Mouse (Mus musculus) stomach, embryonic 15.5 days (tissue): ENCODE data around the gene Efhd2. TPM values are rescaled to one million over a fixed set of nuclear protein-coding genes. Genes with fewer than 3 reads are reported as not detected.

ENCODE experiments used
- ATAC-seq: fragments of 200-750 bp; cut with Nextera tagmentation; 2 replicates; pipeline ENCODE4 v1.8.0; 2017; ENCODE audit warnings: low read depth, moderate number of reproducible peaks, moderate TSS enrichment; ENCODE audit not compliant: insufficient read depth, low FRiP score
- H3K27ac ChIP-seq: fragments of 300-500 bp; sonication (generic); 2 replicates; pipeline ENCODE4 v1.5.1; 2015; ENCODE audit warnings: mild to moderate bottlenecking, inconsistent platforms
- H3K27me3 ChIP-seq: fragments of 300-500 bp; sonication (generic); replicated peaks from 2 replicates; pipeline ENCODE4 v1.6.1; 2015; ENCODE audit warnings: inconsistent platforms
- H3K36me3 ChIP-seq: fragments of 300-500 bp; sonication (generic); 2 replicates; pipeline ENCODE4 v1.6.1; 2015; ENCODE audit warnings: inconsistent platforms
- H3K4me1 ChIP-seq: fragments of 300-500 bp; sonication (generic); 2 replicates; pipeline ENCODE4 v1.6.1; 2015; ENCODE audit warnings: inconsistent platforms
- H3K4me2 ChIP-seq: fragments of 300-500 bp; sonication (generic); 2 replicates; pipeline ENCODE4 v1.6.1; 2015; ENCODE audit warnings: mild to moderate bottlenecking, inconsistent platforms
- H3K4me3 ChIP-seq: fragments of 300-500 bp; sonication (generic); replicated peaks from 2 replicates; pipeline ENCODE4 v1.5.1; 2015; ENCODE audit warnings: inconsistent platforms
- H3K9ac ChIP-seq: fragments of 300-500 bp; sonication (generic); 2 replicates; pipeline ENCODE4 v1.6.1; 2015; ENCODE audit warnings: inconsistent platforms
- H3K9me3 ChIP-seq: fragments of 300-500 bp; sonication (generic); 2 replicates; pipeline ENCODE4 v1.6.1; 2016; ENCODE audit warnings: inconsistent platforms
- WGBS: fragments of 180-500 bp; shearing (Covaris S2); methylation state at CpG from one replicate; pipeline ENCODE4 v1.1.7; 2015; 5-methylcytosine and 5-hydroxymethylcytosine counted together
- polyA plus RNA-seq: library from polyadenylated mRNA; unstranded; fragments of >200 nt; fragmentation: Nextera tagmentation; extraction: Ambion mirVana; gene quantifications from 2 replicates; pipeline ENCODE4 v1.2.1, GENCODE M21; 2015

Gene Efhd2
- polyA plus RNA-seq, 1 experiment from 2014 or later, result 130 TPM

DNA sequence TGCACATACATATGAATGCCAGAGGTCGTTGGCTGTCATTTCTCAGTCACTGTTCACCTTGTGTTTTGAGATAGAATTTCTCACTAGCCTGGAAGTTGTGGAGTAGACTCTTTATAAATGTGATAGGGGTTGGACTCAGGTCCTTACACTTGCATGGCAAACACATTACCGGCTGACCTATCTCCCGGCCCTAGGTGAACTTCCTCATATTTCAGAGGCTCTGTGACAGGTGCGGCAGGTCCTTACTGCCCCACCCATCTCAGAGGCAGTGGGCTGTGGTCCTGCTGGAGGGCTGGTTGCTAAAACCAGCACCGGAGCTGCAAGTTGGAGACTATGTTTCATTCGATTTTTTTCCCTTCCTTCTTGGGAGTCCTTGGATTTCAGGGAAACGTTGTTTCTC is 3.9 kb upstream of the Efhd2 start:
- Histone ChIP-seq H3K27me3 (no peaks in the 10 kb centered on the region), H3K36me3 (no peaks in the 10 kb centered on the region), H3K27ac (peak overlapping the region; percentile 6; the same call in 1 of the 2 replicates), H3K9me3 (no peaks in the 10 kb centered on the region), H3K4me2 (no peak overlapping the region), H3K4me3 (no peak overlapping the region), H3K4me1 (0 out of 2 replicates have a peak, but pooled peaks cover 21% of the 10 kb centered on the region), H3K9ac (no peak overlapping the region)
- ATAC-seq, result 0 out of 2 replicates have a peak, but pooled peaks have one; percentile 25
- 33% methylated on average over 7 of the region's 7 CpGs for WGBS

DNA sequence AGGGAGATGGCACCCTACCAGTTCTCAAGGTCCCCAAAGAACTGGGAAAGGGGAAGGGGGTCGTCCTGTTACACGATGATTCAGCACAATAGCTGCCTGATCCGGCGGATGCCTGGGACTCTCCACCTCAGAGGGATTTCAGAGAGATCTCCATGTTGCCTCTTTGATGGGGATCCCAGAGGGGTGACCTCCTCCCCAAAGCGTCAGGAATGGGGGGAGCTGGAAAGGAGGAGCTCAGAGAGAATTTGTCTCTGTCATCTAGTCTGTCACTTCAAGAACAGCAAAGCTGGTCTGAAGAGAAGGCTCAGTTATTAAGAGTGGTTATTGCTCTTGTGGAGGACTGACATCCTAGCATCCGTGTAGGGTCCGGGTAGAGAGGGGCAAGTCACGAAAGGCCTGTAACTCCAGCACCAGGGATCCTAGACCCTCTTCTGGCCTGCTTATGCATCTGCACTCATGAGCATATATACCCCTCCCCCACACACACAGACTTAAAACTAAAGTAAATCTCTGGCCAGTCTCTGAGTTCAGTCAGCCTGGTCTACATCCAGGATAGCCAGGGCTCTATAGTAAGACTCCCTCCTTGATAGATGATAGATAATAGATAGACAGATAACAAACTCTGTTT is 875 bp upstream of the Efhd2 start:
- Histone ChIP-seq H3K4me2 (peak overlapping the region; percentile 88), H3K9me3 (no peaks in the 10 kb centered on the region), H3K36me3 (no peaks in the 10 kb centered on the region), H3K27ac (no peak overlapping the region), H3K27me3 (no peaks in the 10 kb centered on the region), H3K9ac (no peak overlapping the region), H3K4me3 (peak overlapping the region; percentile 81), H3K4me1 (peaks cover 34% of the 10 kb centered on the region)
- 20% methylated on average over 8 of the region's 8 CpGs for WGBS
- no peak for ATAC-seq

DNA sequence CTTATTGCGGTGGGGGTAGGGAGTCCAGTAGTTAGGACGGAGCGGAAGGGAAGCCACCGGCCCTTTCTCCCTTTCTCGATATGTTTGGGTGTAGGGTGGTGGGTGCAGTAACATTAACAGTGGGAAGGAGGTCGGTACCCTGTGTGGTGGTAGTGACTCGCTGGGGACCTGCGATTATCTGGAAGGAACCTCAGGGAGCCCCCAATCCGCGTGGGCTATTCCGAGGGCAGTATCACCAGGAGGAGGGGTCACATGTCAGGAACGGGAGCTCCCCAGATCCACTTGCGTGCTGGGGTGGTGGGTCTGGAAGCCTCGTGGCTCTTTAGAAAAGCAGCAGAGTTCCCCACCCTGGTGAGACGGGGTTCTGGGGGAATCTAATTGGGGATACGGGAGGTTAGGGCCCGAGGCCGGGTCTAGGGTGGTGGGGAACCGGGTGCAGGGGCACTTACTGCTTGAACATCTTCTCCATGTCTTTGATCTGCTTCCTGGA is 564 bp downstream of the Efhd2 start:
- Histone ChIP-seq H3K27ac (peak overlapping the region; percentile 71), H3K4me1 (peaks cover 44% of the 10 kb centered on the region), H3K4me3 (peak overlapping the region; percentile 81), H3K36me3 (no peaks in the 10 kb centered on the region), H3K4me2 (peak overlapping the region; percentile 88), H3K27me3 (no peaks in the 10 kb centered on the region), H3K9me3 (no peaks in the 10 kb centered on the region), H3K9ac (peak overlapping the region; percentile 91)
- 0 out of 2 replicates have a peak, but pooled peaks have one; percentile 9 for ATAC-seq
- under 1% methylated on average over 19 of the region's 19 CpGs for WGBS

DNA sequence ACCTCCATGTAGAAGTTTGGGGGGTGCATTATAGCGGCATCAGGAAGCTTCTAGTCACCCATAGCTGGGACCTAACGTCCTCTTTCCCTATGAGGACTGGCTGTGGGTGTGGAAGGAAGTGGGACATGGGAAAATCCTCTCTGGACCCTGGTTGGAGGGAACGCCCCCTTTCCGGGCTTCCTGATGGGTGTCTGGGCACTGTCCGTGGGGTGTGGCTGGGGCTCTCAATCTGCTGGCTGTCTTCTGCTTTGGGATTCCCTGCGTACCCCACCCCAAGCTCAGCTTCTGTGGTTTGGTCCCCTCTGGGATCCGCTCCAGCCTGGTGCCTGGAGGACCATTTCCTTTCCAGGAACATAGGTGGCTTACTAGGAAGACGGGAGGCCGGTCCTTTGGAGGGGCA is 1.7 kb downstream of the Efhd2 start:
- no peaks in the 10 kb centered on the region for H3K27me3 ChIP-seq
- peaks cover 54% of the 10 kb centered on the region for H3K4me1 ChIP-seq
- no peak for ATAC-seq
- peak overlapping the region; percentile 29; the same call in 1 of the 2 replicates for H3K9ac ChIP-seq
- peak overlapping the region; percentile 88 for H3K4me2 ChIP-seq
- peak overlapping the region; percentile 81 for H3K4me3 ChIP-seq
- peak overlapping the region; percentile 27; the same call in 1 of the 2 replicates for H3K27ac ChIP-seq
- 73% methylated on average over 9 of the region's 9 CpGs for WGBS
- no peaks in the 10 kb centered on the region for H3K36me3 ChIP-seq
- H3K9me3 ChIP-seq, result no peaks in the 10 kb centered on the region

DNA sequence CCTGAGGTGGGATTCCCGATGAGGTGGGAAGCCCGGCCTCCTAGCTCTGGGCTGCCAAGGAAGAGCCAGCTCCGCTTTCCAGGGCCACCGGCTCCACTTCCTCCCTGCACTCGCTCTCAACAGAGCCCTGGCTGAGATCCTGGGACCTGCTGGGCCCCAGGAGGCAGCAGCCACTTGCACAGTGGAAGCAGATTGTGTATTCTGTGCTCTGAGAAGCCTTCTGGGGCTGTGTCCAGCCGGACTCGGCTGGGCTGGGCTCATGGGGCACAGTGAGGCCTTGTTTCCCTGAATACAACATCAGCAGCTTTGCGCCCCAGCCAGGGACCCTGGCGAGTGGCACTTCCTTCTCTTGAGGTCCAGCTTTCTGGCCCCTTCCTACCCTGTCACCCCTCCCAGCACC is 2.8 kb downstream of the Efhd2 start:
- WGBS, result 50% methylated on average over 9 of the region's 9 CpGs
- H3K27me3 ChIP-seq, result no peaks in the 10 kb centered on the region
- no peak overlapping the region for H3K9ac ChIP-seq
- H3K4me1 ChIP-seq, result peaks cover 65% of the 10 kb centered on the region
- no peak for ATAC-seq
- no peaks in the 10 kb centered on the region for H3K9me3 ChIP-seq
- no peaks in the 10 kb centered on the region for H3K36me3 ChIP-seq
- peak overlapping the region; percentile 88 for H3K4me2 ChIP-seq
- peak overlapping the region; percentile 81 for H3K4me3 ChIP-seq
- H3K27ac ChIP-seq, result peak overlapping the region; percentile 79

DNA sequence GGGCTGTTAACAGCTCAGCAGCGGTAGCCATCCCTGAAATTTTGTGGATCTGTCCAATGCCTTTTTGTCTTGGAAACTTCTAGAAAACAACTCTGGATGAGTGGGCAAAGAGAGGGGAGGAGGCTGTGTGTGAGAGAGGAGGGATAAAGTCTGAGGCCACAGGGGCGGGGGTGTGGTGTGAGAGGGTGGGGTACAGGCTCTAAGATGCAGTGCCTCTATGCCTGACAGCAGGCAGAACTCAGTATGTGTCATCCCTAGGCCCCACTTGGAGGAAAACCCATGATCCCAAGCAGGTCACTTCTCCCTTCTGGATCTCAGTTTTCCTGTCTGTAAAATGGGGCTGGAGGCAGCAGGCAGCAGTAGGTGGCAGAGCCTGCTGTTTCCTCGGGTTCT is 3.4 kb downstream of the Efhd2 start:
- H3K4me2 ChIP-seq, result peak overlapping the region; percentile 88
- H3K36me3 ChIP-seq, result no peaks in the 10 kb centered on the region
- no peak overlapping the region for H3K9ac ChIP-seq
- ATAC-seq, result no peak
- peaks cover 70% of the 10 kb centered on the region for H3K4me1 ChIP-seq
- no peaks in the 10 kb centered on the region for H3K27me3 ChIP-seq
- no peak overlapping the region for H3K4me3 ChIP-seq
- WGBS, result 83% methylated on average over 3 of the region's 3 CpGs
- peak overlapping the region; percentile 79 for H3K27ac ChIP-seq
- H3K9me3 ChIP-seq, result no peaks in the 10 kb centered on the region

DNA sequence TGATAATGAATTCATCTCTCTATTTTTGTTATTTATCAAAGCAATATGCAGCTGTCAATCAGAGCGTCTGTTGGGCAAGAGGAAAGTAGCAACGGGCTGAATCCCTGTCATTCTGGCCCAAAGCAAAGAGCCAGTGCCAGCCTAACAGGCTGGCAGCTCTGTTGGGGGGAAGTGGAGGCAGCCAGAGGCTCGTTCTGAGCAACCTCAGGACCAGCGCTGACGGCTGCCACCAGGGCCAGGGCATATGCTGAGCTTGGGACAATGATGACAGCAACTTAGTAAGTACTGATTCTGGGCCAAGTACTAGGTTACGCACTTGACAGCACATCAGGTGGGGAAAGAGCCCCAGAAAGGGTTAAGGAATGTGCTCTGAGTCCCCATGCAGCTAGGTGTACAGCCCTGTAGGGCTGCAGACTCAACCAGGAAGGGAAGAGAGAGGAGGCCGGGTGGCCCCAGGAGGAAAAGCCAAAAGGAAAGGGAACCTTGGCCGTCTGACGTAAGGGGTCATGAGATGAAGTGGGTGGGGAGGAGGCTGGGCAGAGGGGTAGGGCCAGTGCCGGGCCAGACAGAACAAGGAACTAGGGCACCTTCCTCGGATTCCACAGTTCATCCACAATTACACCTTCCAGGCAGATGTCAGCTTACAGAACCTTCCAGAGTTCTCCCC is 3.9 kb downstream of the Efhd2 start:
- H3K27ac ChIP-seq, result peak overlapping the region; percentile 79
- peaks cover 76% of the 10 kb centered on the region for H3K4me1 ChIP-seq
- H3K4me2 ChIP-seq, result peak overlapping the region; percentile 9; the same call in 1 of the 2 replicates
- WGBS, result 72% methylated on average over 11 of the region's 11 CpGs
- H3K36me3 ChIP-seq, result no peaks in the 10 kb centered on the region
- ATAC-seq, result no peak
- no peaks in the 10 kb centered on the region for H3K9me3 ChIP-seq
- H3K4me3 ChIP-seq, result no peak overlapping the region
- no peaks in the 10 kb centered on the region for H3K27me3 ChIP-seq
- no peak overlapping the region for H3K9ac ChIP-seq

DNA sequence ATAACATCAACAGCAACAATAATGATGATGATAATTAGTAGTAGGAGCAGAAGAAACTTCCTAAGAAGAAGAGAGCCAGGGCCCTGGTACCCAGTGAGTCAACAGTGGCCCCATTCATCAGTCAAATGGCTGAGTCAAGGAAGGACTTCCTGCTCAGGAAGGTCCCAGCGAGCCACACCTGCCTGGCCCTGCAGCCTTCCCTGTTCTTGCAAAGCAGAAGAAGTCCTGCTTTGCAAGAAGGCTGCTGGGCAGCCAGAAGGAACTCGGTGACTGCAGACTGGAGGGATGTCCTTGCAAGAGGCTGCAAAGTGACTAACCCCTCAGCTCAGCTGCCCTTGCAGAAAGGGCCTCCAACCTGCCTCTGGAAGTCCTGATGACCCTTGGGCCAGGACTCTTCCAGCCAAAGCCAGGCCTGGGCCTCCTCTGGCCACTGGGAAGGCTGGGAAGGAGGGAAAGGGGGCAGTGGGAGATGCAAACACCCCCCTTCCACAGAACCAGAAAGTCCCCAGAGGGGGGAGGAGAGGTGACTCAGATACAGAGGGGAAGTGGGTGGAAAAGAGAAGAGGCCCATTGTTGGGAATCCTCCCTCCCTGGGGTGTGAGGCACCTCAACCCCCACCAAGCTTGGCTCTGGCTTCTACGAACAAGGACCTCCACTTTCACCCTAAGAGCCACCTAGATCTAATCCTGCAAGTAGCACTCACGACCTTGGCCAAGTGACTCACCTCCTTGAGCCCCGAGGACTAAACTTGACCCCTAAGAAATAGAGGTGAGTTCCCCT is 5.1 kb downstream of the Efhd2 start:
- peaks cover 75% of the 10 kb centered on the region for H3K4me1 ChIP-seq
- no peaks in the 10 kb centered on the region for H3K36me3 ChIP-seq
- no peak overlapping the region for H3K4me2 ChIP-seq
- H3K9ac ChIP-seq, result no peak overlapping the region
- peak overlapping the region; percentile 79 for H3K27ac ChIP-seq
- no peaks in the 10 kb centered on the region for H3K9me3 ChIP-seq
- no peak overlapping the region for H3K4me3 ChIP-seq
- no peak for ATAC-seq
- 60% methylated on average over 5 of the region's 5 CpGs for WGBS
- no peaks in the 10 kb centered on the region for H3K27me3 ChIP-seq

DNA sequence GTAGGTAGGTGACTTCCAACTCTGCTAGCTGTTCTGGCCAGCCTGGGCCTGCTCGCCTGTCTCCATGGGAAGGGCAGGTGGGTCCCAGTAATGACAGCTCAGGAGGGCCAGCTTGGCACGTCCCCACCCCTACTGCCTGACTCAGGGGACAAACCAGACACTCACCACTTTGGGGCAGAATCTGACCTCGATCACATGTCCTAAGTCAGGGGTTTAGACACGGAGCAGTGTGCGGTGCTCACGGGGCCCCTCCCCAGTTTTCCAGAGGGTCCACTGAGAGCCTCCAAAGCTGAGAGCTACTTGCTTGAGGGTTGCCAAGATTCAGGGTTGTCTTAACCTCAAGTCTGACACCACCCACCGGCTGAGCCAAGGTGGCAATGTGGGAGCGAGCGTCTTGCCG is 6.7 kb downstream of the Efhd2 start:
- H3K4me1 ChIP-seq, result peaks cover 73% of the 10 kb centered on the region
- no peak overlapping the region for H3K4me2 ChIP-seq
- H3K9ac ChIP-seq, result no peak overlapping the region
- H3K27me3 ChIP-seq, result no peaks in the 10 kb centered on the region
- no peak overlapping the region for H3K4me3 ChIP-seq
- H3K36me3 ChIP-seq, result peaks cover 4% of the 10 kb centered on the region; the same call in 1 of the 2 replicates
- WGBS, result 76% methylated on average over 10 of the region's 10 CpGs
- peak overlapping the region; percentile 74; the same call in 1 of the 2 replicates for H3K27ac ChIP-seq
- H3K9me3 ChIP-seq, result no peaks in the 10 kb centered on the region
- no peak for ATAC-seq

DNA sequence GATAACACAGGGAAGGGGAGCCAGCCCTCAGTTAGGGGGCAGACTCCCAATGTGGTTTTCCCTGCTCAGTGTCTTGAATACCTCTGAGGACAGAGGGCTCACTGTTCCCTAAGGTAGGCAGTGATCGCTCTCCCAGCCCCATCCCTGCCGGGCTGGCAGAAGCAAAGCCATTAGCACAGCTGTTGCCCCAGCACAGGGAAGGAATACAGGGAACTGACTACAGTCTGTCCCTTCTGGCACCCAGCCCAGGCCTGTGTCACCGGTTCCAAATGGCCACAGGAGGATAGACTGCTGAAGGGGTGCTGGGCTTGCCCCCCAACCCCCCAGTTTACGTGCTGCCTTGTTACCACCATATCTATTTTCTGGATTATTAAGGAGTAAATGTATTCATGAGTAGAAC is 7.2 kb downstream of the Efhd2 start:
- Histone ChIP-seq H3K27me3 (no peaks in the 10 kb centered on the region), H3K4me2 (peak overlapping the region; percentile 29; the same call in 1 of the 2 replicates), H3K36me3 (peaks cover 4% of the 10 kb centered on the region; the same call in 1 of the 2 replicates), H3K9ac (no peak overlapping the region), H3K27ac (peak overlapping the region; percentile 74), H3K4me1 (peaks cover 72% of the 10 kb centered on the region), H3K4me3 (no peak overlapping the region), H3K9me3 (no peaks in the 10 kb centered on the region)
- WGBS, result 37% methylated on average over 4 of the region's 4 CpGs
- ATAC-seq, result peak; percentile 30; the same call in 1 of the 2 replicates

DNA sequence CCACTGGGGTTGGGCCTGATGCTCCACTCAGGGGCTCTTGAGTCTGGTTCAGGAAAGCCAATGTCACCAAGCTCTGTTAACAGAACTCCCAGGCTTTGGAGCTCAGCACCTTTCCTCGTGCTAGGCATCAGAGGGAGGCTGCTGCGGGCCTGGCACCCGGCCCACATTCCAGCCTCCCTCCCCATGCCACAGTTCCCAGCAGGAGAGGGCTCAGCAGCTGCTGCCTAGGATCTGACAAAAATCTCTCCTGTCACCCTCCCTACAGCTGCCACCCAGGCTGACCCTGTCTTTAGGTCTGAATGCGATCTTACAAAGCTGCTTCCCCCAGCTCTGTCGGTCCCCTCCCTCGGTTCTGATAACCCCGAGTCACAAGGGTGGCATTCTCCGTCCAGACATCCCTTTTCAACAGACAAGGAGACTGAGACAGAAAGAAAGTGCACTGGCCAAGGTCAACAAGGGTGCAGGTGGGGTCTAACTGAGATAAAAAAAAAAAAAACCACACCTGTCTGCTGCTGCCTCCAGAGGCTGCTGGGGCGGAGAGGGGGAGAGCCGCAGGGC is 7.7 kb downstream of the Efhd2 start:
- Histone ChIP-seq H3K4me2 (peak overlapping the region; percentile 29), H3K36me3 (peaks cover 4% of the 10 kb centered on the region), H3K4me1 (peaks cover 67% of the 10 kb centered on the region), H3K4me3 (no peak overlapping the region), H3K27me3 (no peaks in the 10 kb centered on the region), H3K9me3 (no peaks in the 10 kb centered on the region), H3K27ac (peak overlapping the region; percentile 74), H3K9ac (no peak overlapping the region)
- peak; percentile 44; the same call in 1 of the 2 replicates for ATAC-seq
- WGBS, result 34% methylated on average over 10 of the region's 10 CpGs
